Mouse (Mus musculus): ENCODE measurements around the gene Rint1.

The Rint1 gene

DNA sequence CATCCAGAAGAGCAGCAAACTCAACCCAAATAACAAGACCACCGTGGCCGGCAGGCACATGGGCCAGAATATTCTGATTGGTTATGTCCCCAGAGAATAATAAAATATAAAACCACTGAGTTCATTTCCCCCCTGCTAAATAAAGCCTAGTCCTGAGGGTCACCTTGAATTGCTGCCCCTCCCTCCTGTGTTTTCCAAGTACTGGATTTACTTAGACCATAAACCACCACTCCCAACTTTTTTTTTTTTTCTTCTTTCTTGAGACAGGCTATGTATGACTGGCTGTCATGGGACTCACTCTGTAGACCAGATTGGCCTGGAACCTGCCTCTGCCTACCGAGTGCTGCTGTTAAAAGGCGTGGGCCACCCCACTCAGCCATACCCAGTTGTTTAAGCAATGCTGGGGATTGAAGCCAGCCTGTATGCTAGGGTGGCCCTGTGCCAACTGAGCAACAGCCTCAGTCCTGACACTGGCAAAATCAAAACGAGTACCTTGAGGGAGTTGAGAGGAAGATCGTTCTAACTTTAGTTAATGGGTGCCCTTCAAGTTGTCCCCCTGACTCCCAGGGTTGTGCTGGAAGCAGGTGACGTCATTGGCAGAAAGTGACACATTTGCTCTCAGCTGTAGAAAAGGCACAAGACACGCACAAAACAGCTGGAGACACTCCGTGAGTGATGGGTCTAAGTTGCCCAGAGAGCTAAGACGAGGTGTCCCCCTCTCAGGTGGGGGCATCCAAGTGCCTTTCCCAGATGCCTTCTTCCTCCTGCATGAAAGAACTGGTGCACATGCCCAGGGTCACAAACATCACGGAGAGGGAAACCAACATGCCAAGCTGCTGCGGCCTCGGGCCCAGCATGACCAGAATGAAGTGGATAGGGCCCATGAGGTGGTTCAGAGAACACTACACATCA is 76.8 kb downstream of the Rint1 start:
- DNase-seq (ENCODE audit: low read depth, low spot score): no peak

DNA sequence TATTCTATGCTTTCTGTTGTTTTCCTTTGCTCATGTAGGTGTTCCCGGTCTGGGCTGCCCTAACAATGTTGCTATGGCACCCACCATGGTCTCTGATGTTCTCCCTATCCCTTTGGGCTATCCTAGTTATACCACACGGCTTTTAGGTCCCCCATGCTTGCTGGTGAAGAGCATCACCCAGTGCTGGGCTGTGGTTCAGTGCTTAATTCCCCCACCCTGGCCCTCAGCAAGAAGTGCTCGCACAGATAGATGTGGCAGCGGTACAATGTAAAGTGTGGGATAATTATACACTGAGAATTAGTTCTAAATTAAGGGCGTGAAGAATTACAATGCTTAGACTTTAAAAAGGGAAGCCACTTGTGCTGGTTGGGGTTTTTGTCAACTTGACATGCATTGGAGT is 78.4 kb downstream of the Rint1 start:
- DNase-seq (ENCODE audit: low read depth, low spot score): no peak

Data from retina, adult 2 months (tissue).